Mouse (Mus musculus) CH12.LX (cell line): Measurements from ENCODE around the gene Tspan6. TPM values are rescaled to one million over a fixed set of nuclear protein-coding genes. Genes with fewer than 3 reads are reported as not detected.

Experiments
- DNase-seq: peaks from one replicate; pipeline ENCODE4 v3.0.0-alpha.2; 2013; ENCODE audit errors: extremely low read depth
- H3K27ac ChIP-seq: 2 replicates; pipeline ENCODE4 v1.5.1; 2012; ENCODE audit warnings: low read depth, mild to moderate bottlenecking, control low read depth, moderate library complexity; ENCODE audit not compliant: insufficient read depth
- H3K27me3 ChIP-seq: replicated peaks from 2 replicates; pipeline ENCODE3; 2012; ENCODE audit warnings: inconsistent platforms
- H3K36me3 ChIP-seq, 2 experiments: replicated peaks in 1 of 2; 2 replicates each; pipeline versions ENCODE3 to v1.6.1; 2012; ENCODE audit warnings: inconsistent platforms in 1 of 2, low read length in 1 of 2, mild to moderate bottlenecking in 1 of 2, mixed read lengths in 1 of 2, moderate library complexity in 1 of 2; ENCODE audit not compliant: control insufficient read depth in 1 of 2, insufficient read depth in 1 of 2
- H3K4me1 ChIP-seq, 2 experiments: 2 replicates each; pipeline ENCODE4 v1.6.1; 2012; ENCODE audit warnings: inconsistent platforms in 1 of 2, moderate library complexity in 1 of 2; ENCODE audit not compliant: insufficient read depth in 2 of 2, control insufficient read depth in 1 of 2
- H3K4me2 ChIP-seq: 2 replicates; pipeline ENCODE4 v1.6.1; 2012; ENCODE audit warnings: low read depth, mild to moderate bottlenecking, control low read depth; ENCODE audit not compliant: poor library complexity, insufficient read depth, severe bottlenecking
- H3K4me3 ChIP-seq, 3 experiments: fragments of 150-350 bp in 1 of 3; sonication (generic) in 1 of 3; replicated peaks in 1 of 3; 2 replicates each; pipeline versions ENCODE3 to v1.5.1; 2011 to 2012; ENCODE audit warnings: low read depth in 2 of 3, low read length in 2 of 3, mild to moderate bottlenecking in 2 of 3, moderate library complexity in 2 of 3, control low read depth in 1 of 3, improper control_type of control experiment in 1 of 3, inconsistent platforms in 1 of 3, mixed read lengths in 1 of 3; ENCODE audit not compliant: poor library complexity in 1 of 3
- H3K79me2 ChIP-seq: replicated peaks from 2 replicates; pipeline ENCODE4 v1.6.1; 2012; ENCODE audit warnings: mild to moderate bottlenecking, moderate library complexity; ENCODE audit not compliant: control insufficient read depth, poor library complexity, insufficient read depth, severe bottlenecking; ENCODE audit errors: extremely low read depth
- H3K9ac ChIP-seq: 2 replicates; pipeline ENCODE4 v1.6.1; 2012; ENCODE audit warnings: low read depth, mild to moderate bottlenecking, control low read depth, moderate library complexity; ENCODE audit not compliant: insufficient read depth
- H3K9me3 ChIP-seq: replicated peaks from 2 replicates; pipeline ENCODE3; 2012; ENCODE audit warnings: low read length, inconsistent platforms, mixed read lengths
- BHLHE40 ChIP-seq: IDR thresholded peaks from 2 replicates; pipeline ENCODE4 v1.6.1; 2011; ENCODE audit warnings: mild to moderate bottlenecking, low read depth, low read length, improper control_type of control experiment
- CHD1 ChIP-seq: IDR thresholded peaks from 2 replicates; pipeline ENCODE4 v1.6.1; 2012; ENCODE audit warnings: low read depth, low read length, improper control_type of control experiment, inconsistent platforms
- CHD2 ChIP-seq: IDR thresholded peaks from 2 replicates; pipeline ENCODE4 v1.6.1; 2011; ENCODE audit warnings: low read length, improper control_type of control experiment
- CTCF ChIP-seq, 2 experiments: IDR thresholded peaks in 1 of 2; conservative IDR thresholded peaks in 1 of 2; 2 replicates each; pipeline ENCODE4 v1.5.1; 2011 to 2012; ENCODE audit warnings: low read depth in 2 of 2, low read length in 2 of 2, improper control_type of control experiment in 1 of 2, inconsistent platforms in 1 of 2, mild to moderate bottlenecking in 1 of 2, moderate library complexity in 1 of 2
- ELF1 ChIP-seq: IDR thresholded peaks from 2 replicates; pipeline ENCODE4 v1.6.1; 2014; ENCODE audit warnings: low read depth, mild to moderate bottlenecking, inconsistent platforms, low read length, improper control_type of control experiment
- GABPA ChIP-seq: IDR thresholded peaks from 2 replicates; pipeline ENCODE4 v1.6.1; 2012; ENCODE audit warnings: low read depth, low read length, improper control_type of control experiment, inconsistent platforms; ENCODE audit not compliant: insufficient replicate concordance
- MAX ChIP-seq: IDR thresholded peaks from 2 replicates; pipeline ENCODE4 v1.6.1; 2011; ENCODE audit warnings: low read length, improper control_type of control experiment
- MAZ ChIP-seq: IDR thresholded peaks from 2 replicates; pipeline ENCODE4 v1.6.1; 2012; ENCODE audit warnings: low read depth, mild to moderate bottlenecking, inconsistent platforms, low read length, improper control_type of control experiment, moderate library complexity
- MXI1 ChIP-seq: IDR thresholded peaks from 2 replicates; pipeline ENCODE4 v1.6.1; 2011; ENCODE audit warnings: mild to moderate bottlenecking, low read depth, low read length, improper control_type of control experiment
- MYC ChIP-seq: IDR thresholded peaks from 2 replicates; pipeline ENCODE4 v1.6.1; 2011; ENCODE audit warnings: low read depth, mild to moderate bottlenecking, improper control_type of control experiment, low read length
- NELFE ChIP-seq: IDR thresholded peaks from 2 replicates; pipeline ENCODE4 v1.6.1; 2011; ENCODE audit warnings: low read depth, low read length, improper control_type of control experiment
- RAD21 ChIP-seq: IDR thresholded peaks from 2 replicates; pipeline ENCODE4 v1.6.1; 2011; ENCODE audit warnings: low read depth, mild to moderate bottlenecking, low read length, improper control_type of control experiment, moderate library complexity
- RCOR1 ChIP-seq: conservative IDR thresholded peaks from 2 replicates; pipeline ENCODE4 v1.6.1; 2012; ENCODE audit warnings: low read depth, mild to moderate bottlenecking, inconsistent platforms, low read length, improper control_type of control experiment
- TBP ChIP-seq: conservative IDR thresholded peaks from 2 replicates; pipeline ENCODE4 v1.6.1; 2011; ENCODE audit warnings: low read depth, low read length, improper control_type of control experiment
- UBTF ChIP-seq: IDR thresholded peaks from 2 replicates; pipeline ENCODE4 v1.6.1; 2012; ENCODE audit warnings: low read depth, mild to moderate bottlenecking, inconsistent platforms, low read length, improper control_type of control experiment, moderate library complexity
- USF1 ChIP-seq: IDR thresholded peaks from 2 replicates; pipeline ENCODE4 v1.6.1; 2014; ENCODE audit warnings: low read depth, mild to moderate bottlenecking, inconsistent platforms, low read length, improper control_type of control experiment
- USF2 ChIP-seq: conservative IDR thresholded peaks from 2 replicates; pipeline ENCODE4 v1.6.1; 2011; ENCODE audit warnings: low read depth, low read length, improper control_type of control experiment
- dilution Hi-C: fragments of 300-500 bp; cut with MboI; formaldehyde crosslinking; loops from 2 replicates; pipeline ENCODE4 v1.14.3; 2020; ENCODE audit warnings: low sequenced_read_pairs; ENCODE audit not compliant: extremely low pct_unique_long_range_greater_than_20kb, extremely low pct_ligation_motif_present
- in situ Hi-C: fragments of 300-500 bp; cut with MboI; formaldehyde crosslinking; loops from 3 replicates; pipeline ENCODE4 v1.14.3; 2019; ENCODE audit warnings: low sequenced_read_pairs, low pct_ligation_motif_present, low pct_unique_long_range_greater_than_20kb, mixed read lengths
- polyA plus RNA-seq: library from polyadenylated mRNA; unstranded; fragments of >175 nt; gene quantifications from 2 replicates; pipeline ENCODE4 v1.2.1, GENCODE M21; 2012; ENCODE audit warnings: low read depth; ENCODE audit not compliant: insufficient read length
- total RNA-seq, 2 experiments: library from RNA; depleted of rRNA; stranded (reverse); fragments of 300-350 nt in 1 of 2; fragments of >200 nt in 1 of 2; gene quantifications; 2 replicates each; pipeline ENCODE4 v1.2.3; 2012 to 2014

Tspan6 gene
- total and polyA plus RNA-seq, 3 experiments: 0.72 to 15.7 (median 0.96) TPM

DNA sequence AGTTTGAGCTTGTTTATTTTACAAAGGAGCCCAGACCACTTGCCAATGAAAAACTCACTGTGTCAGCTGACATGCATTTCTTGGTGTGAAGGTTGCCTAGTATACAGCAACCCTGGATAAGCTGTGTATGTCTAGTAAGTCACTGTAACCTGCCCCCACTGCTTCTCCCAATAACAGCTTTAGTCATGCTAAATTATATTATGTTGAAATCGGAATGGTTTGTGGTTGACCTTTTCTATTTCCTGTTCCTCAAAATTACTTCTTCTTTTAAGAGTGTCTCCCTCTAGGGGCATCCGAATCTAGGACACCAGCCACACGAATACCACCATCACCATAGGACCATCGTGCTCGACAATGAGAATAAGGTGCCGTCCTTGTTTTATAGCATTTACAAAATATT is 28.5 kb downstream of the Tspan6 start:
- Histone ChIP-seq H3K27me3 (no peaks in the 10 kb centered on the region), H3K36me3 (no peaks in the 10 kb centered on the region), H3K4me2 (no peak overlapping the region), H3K9ac (no peak overlapping the region), H3K27ac (no peak overlapping the region), H3K4me1 (no peaks in the 10 kb centered on the region), H3K79me2 (no peaks in the 10 kb centered on the region), H3K4me3 (no peak overlapping the region), H3K9me3 (no peaks in the 10 kb centered on the region)
- in situ Hi-C loops: no loop called here
- DNase-seq: peak; percentile 21
- peak in 1 of 2 experiments; percentile 14; a peak in 1 of 4 replicates for TF ChIP-seq CTCF (conservative IDR thresholded peaks at IDR 0.05 in 1 of 2, IDR thresholded peaks at IDR 0.05 in 1 of 2; ENCODE audit: low read depth in 2 of 2, low read length in 2 of 2)
- TF ChIP-seq CHD1: no peak
- dilution Hi-C loops: no loop called here

DNA sequence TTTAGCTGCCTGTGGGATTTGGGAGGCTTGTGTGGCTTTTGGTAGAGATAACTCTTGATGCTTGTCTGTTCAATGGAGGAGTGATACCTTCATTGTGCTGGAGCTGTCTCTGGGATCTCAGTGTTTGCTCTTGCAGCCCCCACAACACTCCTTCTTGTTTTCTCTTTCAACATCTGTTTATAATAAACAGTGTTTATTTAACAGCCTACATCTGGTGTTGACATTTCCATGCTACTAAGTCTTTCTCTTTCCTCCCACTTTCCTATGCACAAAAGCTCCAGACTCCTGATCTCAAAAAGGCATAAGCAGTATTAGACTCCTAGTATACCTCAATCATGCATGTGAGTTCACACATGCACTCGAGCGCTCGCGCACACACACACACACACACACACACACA is 44.6 kb downstream of the Tspan6 start:
- dilution Hi-C loops (no loop called here), in situ Hi-C loops (no loop called here)
- Histone ChIP-seq H3K79me2 (no peaks in the 10 kb centered on the region), H3K9me3 (no peaks in the 10 kb centered on the region), H3K4me3 (no peak overlapping the region), H3K9ac (no peak overlapping the region), H3K36me3 (no peaks in the 10 kb centered on the region), H3K4me1 (no peaks in the 10 kb centered on the region), H3K4me2 (no peak overlapping the region), H3K27me3 (no peaks in the 10 kb centered on the region), H3K27ac (no peak overlapping the region)
- TF ChIP-seq RCOR1 (no peak), UBTF (no peak), GABPA (no peak), MAZ (no peak), NELFE (no peak), MXI1 (no peak), USF1 (no peak), CHD2 (no peak), BHLHE40 (no peak), ELF1 (no peak), MAX (no peak), MYC (no peak), RAD21 (no peak), TBP (no peak), USF2 (no peak)
- DNase-seq: no peak
